Mouse (Mus musculus) urinary bladder, postnatal 0 days (tissue): ENCODE data around the gene Olfr229. TPM values are rescaled to one million over a fixed set of nuclear protein-coding genes. Genes with fewer than 3 reads are reported as not detected.

Experiments used
- polyA plus RNA-seq: library from polyadenylated mRNA; unstranded; fragments of >200 nt; fragmentation: Nextera tagmentation; extraction: Ambion mirVana; gene quantifications from 2 replicates; pipeline ENCODE4 v1.2.1, GENCODE M21; 2015

Gene Olfr229
- not detected in 2 replicates for polyA plus RNA-seq

DNA sequence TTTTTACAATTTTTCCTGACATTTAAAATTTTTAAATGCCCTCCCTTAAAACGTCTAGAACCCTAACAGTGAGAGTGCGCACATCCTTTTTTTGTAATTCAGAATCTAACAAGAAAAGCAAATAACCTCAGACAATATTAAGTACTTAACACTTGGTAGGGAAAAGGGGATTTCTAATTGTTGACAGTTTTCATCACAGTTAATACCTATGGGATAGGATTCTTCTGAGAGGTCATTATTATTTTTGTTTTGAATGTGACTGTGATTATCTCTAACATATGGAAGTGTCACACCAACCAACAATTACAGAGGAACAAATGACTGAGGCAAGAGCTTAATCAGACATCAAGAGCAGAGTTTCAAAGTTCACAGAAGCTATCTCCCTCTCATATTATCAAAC is at the start of gene Olfr229:
Olfr229 (plus strand) TSS at position 301 of the 400 bp plus-strand sequence.

DNA sequence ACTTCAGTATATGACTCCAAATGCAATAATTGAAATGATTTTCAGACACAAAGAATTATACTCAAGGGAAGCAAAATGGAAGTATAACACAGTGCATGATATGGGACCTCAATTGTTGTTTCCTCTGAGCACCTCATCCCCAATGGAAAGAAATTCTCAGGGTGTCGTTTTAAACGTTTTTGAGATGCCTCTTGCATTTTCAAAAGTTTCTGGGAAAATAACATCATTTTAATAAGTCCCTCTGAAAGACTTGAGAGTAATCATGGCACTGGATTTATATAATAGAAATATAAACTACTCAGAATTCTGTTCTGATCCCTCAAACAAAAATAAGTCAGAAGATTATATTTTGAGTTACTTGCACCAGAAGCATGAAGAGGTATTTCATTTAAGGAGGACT is 41.0 kb upstream of the Olfr229 start, which contains the start of gene Olfr972:
Olfr972 (plus strand) TSS at position 301 of the 400 bp plus-strand sequence.

DNA sequence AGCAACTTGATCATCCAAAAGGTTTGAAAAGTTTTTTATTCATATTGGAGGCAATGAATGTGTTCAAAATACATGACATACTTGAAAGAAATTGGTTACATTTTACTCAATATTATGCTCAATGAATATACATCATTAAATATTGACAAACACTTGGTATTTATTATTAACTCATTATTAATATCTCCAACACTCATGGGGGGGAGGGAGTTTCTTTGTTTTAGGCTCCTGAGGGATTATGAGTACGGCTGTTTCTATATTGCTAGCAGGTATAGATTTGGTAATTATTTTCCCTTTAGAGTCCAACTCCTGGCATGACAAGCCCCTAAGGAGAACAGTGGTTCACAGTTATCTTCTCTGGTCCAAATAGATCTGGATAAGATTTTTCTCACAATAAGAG is 30.1 kb downstream of the Olfr229 start, which contains the start of gene Olfr974:
Olfr974 (plus strand) TSS at position 301 of the 400 bp plus-strand sequence.

DNA sequence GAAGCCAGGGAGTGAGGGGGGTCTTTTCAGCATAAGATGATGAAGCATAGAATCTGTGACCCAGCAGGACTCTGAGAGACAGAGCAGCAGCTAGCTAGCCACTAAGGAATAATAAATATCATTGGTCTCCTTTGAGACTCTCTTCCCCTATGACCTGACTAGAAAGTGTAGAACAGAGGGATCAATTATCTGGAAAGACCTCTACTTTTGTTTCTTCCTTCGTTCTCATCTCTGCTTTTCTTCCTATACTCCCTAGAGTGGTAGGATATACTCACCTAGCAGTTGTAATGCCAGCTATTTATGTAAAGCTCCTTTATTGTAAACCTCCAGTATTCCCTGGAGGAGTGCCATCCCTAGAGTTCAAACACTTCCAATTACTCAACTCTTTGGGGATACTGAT is 44.8 kb downstream of the Olfr229 start, which contains the start of gene Olfr975:
Olfr975 (minus strand) TSS at position 101 of the 400 bp plus-strand sequence.

DNA sequence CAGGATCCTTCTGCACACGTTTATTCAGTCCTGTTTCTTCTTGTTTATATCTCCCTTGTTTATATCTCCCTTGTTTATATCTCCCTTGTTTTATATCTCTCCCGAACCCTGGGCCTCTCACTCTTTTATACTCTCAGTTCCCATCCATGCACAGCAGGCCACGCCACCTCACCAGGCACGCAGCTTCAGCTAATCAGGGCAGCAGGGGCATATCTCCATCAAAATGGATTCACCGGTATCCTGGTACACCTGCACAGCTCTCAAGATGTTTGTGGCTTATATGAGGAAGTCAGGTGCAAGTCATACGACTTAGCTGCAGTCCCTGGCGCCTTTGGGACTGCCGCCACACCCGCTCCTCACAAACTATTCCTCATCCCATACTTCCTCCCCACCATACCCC is 53.9 kb downstream of the Olfr229 start, which contains the start of gene Olfr976:
Olfr976 (minus strand) TSS at position 101 of the 400 bp plus-strand sequence.

Other genes with a start within 250 kb of the Olfr229 start
- gene Olfr963, start 240.1 kb upstream of the Olfr229 start, polyA plus RNA-seq, result not detected in 2 replicates
- not detected in 2 replicates for gene Olfr149, start 200.2 kb upstream of the Olfr229 start, polyA plus RNA-seq
- gene Olfr965, start 196.0 kb upstream of the Olfr229 start, polyA plus RNA-seq, result not detected in 2 replicates
- not detected in 2 replicates for gene Olfr150, start 176.4 kb upstream of the Olfr229 start, polyA plus RNA-seq
- gene Olfr967, start 161.1 kb upstream of the Olfr229 start, polyA plus RNA-seq, result not detected in 2 replicates
- gene Olfr968, start 124.1 kb upstream of the Olfr229 start, polyA plus RNA-seq, result not detected in 2 replicates
- not detected in 2 replicates for gene Olfr969, start 116.4 kb upstream of the Olfr229 start, polyA plus RNA-seq
- gene Olfr970, start 98.5 kb upstream of the Olfr229 start, polyA plus RNA-seq, result not detected in 2 replicates
- gene Olfr971, start 70.5 kb upstream of the Olfr229 start, polyA plus RNA-seq, result not detected in 2 replicates
- not detected in 2 replicates for gene Olfr972, start 40.9 kb upstream of the Olfr229 start, polyA plus RNA-seq
- not detected in 2 replicates for gene Olfr974, start 30.2 kb downstream of the Olfr229 start, polyA plus RNA-seq
- gene Olfr975, start 44.7 kb downstream of the Olfr229 start, polyA plus RNA-seq, result not detected in 2 replicates
- gene Olfr976, start 53.8 kb downstream of the Olfr229 start, polyA plus RNA-seq, result not detected in 2 replicates
- not detected in 2 replicates for gene Olfr978, start 84.8 kb downstream of the Olfr229 start, polyA plus RNA-seq
- gene Olfr979, start 96.1 kb downstream of the Olfr229 start, polyA plus RNA-seq, result not detected in 2 replicates
- not detected in 2 replicates for gene Olfr980, start 102.2 kb downstream of the Olfr229 start, polyA plus RNA-seq
- not detected in 2 replicates for gene Olfr981, start 114.1 kb downstream of the Olfr229 start, polyA plus RNA-seq
- gene Olfr982, start 166.5 kb downstream of the Olfr229 start, polyA plus RNA-seq, result not detected in 2 replicates
- gene Olfr983, start 186.3 kb downstream of the Olfr229 start, polyA plus RNA-seq, result not detected in 2 replicates
- gene Olfr984, start 206.9 kb downstream of the Olfr229 start, polyA plus RNA-seq, result not detected in 2 replicates
- not detected in 2 replicates for gene Olfr985, start 222.8 kb downstream of the Olfr229 start, polyA plus RNA-seq
- gene Tmem225, start 240.8 kb downstream of the Olfr229 start, polyA plus RNA-seq, result not detected in 2 replicates